Mouse (Mus musculus) spleen, embryonic (tissue): ENCODE data around the gene Rnft1.
"Not testable (repeated sequence)": the region's sequence is repeated elsewhere in the genome, so short reads cannot be mapped to it uniquely, and the experiment has no call there.

ENCODE experiments used
- CTCF ChIA-PET: fragments of 350-600 bp; sonication (Branson Sonifier 250); formaldehyde crosslinking; loops from one replicate; lab custom pipeline; 2022; lab: Charles Lee

The Rnft1 gene

GRCm38 (mm10) chr11:86484101-86484868, at the start of gene Rnft1:
Gene Rnft1 (plus strand): TSS chr11:86484657.
- CTCF ChIA-PET, result no interaction called here

- CTCF ChIA-PET, result interaction anchor here (0.7 to 1.1 kb wide), 2 partner anchors 47 to 284 kb away, joined by 3 to 5 read pairs; no protein-coding TSS in a partner anchor
Observed at GRCm38 (mm10) chr11:86436843-86437242, 47.6 kb upstream of the Rnft1 start.

DNA sequence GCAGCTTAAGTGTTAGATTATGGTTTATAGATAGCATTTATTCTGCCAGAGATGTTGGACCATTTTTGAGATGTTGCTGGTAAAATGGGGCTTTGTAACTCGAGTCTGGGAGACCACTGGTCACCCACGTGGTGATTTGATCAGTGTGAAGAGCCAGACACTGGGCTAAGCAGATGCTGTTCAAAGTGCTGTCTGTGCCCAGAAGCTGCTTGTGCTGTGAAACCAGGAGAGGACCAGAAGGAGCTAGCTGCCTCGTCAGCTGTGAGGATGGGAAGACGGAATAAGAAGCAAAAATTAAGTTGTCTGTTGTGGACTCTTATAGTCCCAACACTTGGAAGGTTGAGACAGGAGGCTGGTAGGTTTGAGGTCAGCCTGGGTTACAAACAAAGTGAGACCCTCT, 46.2 kb upstream of the Rnft1 start:
- CTCF ChIA-PET, result interaction anchor here (0.6 to 1.1 kb wide), 4 partner anchors 24 to 202 kb away, joined by 3 to 20 read pairs (median 3); no protein-coding TSS in a partner anchor

DNA sequence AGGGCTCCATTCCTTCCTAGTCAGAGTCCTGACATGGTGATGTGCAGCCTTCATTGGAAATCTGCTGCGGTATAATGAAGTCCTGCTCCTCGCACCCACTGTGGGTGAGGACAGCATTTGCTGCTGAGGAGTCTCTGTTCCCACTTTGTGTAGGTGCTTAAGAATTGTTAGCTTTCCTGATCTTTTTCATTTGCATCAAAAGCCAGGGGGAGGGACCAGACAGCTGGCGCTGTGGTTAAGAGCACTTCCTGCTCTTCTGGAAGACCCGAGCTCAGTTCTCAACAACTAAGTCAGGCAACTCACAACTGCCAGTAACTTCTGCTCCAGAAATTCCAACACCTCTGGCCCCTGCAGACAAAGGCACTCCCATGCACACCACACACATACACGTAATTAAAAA, 43.7 kb upstream of the Rnft1 start:
- CTCF ChIA-PET, result no interaction called here

DNA sequence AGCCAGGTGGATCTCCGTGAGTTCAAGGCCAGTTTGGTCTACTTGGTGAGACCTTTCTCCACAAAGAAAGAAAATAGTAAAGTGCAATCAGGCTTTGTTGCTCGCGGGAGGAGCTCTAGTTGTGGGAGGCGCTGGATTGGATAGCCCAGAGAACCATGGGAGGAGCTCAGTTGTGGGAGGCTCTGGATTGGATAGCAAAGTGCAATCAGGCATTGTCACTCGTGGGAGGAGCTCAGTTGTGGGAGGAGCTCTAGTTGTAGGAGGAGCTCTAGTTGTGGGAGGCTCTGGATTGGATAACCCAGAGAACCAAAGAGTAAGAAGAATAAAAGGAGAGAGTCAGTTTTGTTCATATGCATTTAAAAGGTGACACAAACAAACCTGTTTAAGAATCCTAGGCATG, 30.5 kb upstream of the Rnft1 start:
- CTCF ChIA-PET, result no interaction called here

GRCm38 (mm10) chr11:86457545-86457944, 26.9 kb upstream of the Rnft1 start:
- CTCF ChIA-PET, result no interaction called here

GRCm38 (mm10) chr11:86458866-86459265, 25.6 kb upstream of the Rnft1 start:
- CTCF ChIA-PET, result no interaction called here

GRCm38 (mm10) chr11:86462579-86462978, 21.9 kb upstream of the Rnft1 start:
- CTCF ChIA-PET, result no interaction called here

DNA sequence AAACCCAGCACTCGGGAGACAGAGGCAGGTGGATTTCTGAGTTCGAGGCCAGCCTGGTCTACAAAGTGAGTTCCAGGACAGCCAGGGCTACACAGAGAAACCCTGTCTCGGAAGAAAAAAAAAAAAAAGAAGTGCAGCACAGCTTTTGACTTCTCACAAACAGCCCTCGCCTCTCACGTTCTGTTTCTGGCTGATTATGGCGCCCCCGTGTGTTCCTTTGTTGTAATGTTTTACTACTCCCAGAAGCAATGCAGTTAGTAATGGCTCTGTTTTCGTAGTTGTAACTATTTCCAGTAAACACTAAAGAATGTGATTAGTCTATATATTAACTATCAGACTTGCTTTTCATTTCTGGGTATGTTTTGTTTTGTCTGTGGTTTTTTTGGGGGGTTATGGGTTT, 20.2 kb upstream of the Rnft1 start:
- CTCF ChIA-PET, result not testable (repeated sequence)

DNA sequence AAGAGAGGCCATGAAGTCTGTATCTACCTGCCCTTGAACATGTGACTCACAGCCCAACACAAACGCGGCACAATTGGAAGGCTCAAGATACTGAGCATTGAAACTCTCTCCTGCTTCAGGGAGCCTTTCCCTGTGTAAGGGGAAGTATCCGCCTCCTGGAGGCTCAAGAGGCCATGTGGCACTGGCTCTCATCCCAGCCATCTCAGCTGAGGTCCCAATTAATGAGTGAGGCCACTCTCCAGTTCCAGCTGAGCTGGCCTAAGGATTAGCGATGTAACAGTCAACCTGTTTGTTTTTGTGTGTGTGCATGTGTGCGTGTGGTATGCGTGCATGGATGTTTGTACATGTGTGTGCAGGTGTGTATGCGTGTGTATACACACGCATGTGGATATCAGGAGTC, 16.1 kb upstream of the Rnft1 start:
- CTCF ChIA-PET, result interaction anchor here (0.5 kb wide), 1 partner anchor 56 kb away, joined by 4 read pairs; no protein-coding TSS in a partner anchor

- CTCF ChIA-PET, result no interaction called here
Observed at GRCm38 (mm10) chr11:86468971-86469370, 15.5 kb upstream of the Rnft1 start.

GRCm38 (mm10) chr11:86471785-86472184, 12.7 kb upstream of the Rnft1 start:
- CTCF ChIA-PET, result interaction anchor here (0.6 kb wide), 2 partner anchors 55 to 993 kb away, joined by 3 to 10 read pairs; no protein-coding TSS in a partner anchor

DNA sequence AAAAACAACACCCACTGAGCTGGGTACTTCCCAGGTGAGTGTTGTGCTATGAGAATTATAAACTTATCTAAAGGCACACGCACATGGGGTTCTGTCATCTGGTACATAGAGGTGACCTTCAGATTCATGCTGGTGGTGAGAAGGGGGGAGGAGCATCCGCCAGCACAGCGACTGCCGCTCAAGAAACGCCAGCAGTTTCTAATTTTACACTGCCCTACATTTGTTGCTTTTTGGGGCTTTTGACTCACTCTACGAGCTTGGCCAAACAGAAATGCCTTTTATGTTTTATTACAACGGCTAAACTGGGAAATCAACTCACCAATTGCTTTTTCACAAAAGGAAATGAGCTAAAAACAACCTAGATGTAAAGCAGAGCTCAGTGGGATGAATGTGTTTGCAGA, 11.7 kb upstream of the Rnft1 start:
- CTCF ChIA-PET, result no interaction called here

- CTCF ChIA-PET, result no interaction called here
Observed at GRCm38 (mm10) chr11:86473576-86473975, 10.9 kb upstream of the Rnft1 start.

- CTCF ChIA-PET, result interaction anchor here (0.6 kb wide), 1 partner anchor 75 kb away, joined by 5 read pairs; no protein-coding TSS in a partner anchor
Observed at GRCm38 (mm10) chr11:86484910-86485510, 553 bp downstream of the Rnft1 start.

GRCm38 (mm10) chr11:86490782-86491181, 6.3 kb downstream of the Rnft1 start:
- CTCF ChIA-PET, result no interaction called here

DNA sequence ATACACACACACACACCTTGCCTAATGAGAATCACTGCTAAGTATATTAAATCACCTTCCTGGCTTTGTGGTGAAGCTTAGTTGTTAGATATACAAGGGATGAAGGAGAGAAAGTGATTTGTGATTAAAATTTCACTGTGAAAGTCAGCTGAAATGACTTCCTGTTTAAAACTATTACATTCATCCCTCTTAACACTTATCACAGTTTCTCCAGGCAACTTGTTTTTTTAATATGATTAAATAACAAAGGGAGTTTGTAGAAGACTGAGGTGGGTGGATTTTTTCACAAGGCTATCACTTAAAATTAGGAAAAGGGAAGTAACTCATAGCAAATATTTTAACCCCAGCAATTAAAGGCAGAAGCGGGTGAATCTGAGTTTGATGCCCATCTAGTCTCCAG, 12.9 kb downstream of the Rnft1 start:
- CTCF ChIA-PET, result no interaction called here

- CTCF ChIA-PET, result no interaction called here
Observed at GRCm38 (mm10) chr11:86497908-86498307, 13.5 kb downstream of the Rnft1 start.

GRCm38 (mm10) chr11:86500795-86501194, 16.3 kb downstream of the Rnft1 start:
- CTCF ChIA-PET, result interaction anchor here (0.7 kb wide), 1 partner anchor 72 kb away, joined by 7 read pairs; no protein-coding TSS in a partner anchor

DNA sequence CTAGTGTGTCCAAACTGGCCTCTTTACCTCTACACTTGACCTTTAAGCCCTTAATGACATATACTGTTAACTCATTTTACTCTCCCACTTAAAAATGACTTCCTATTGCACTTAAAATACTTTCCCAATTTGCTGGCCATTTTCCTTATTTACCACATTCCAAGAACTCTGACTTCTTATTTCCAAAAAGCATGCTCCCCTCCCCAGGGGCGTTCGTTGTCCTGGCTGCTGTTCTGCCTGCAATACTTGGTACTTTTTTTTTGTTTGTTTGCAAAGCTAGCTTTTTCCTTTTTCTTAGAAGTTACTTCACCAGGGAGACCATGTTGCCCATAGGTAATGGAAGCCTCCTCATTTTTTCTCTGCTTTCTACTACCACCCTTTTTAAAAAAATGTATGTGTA, 18.7 kb downstream of the Rnft1 start:
- CTCF ChIA-PET, result no interaction called here

DNA sequence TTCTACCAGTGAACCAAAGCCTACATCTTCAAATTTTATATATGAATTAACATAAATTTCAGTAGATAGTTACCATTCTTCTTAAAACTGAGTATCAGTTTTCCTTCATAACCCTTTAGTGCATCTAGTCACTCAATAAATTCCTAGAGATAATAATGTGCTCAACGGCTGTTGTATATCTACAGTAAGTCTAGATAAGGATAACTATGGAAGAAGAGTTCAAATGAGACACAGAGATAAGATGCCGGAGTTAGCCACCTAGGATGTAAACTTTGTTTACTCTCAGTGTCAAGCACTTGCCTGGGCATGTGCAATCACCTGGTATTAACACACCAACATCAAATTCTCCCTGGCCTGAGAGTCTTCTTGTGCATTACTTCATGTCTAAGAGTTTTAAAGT, 22.9 kb downstream of the Rnft1 start:
- CTCF ChIA-PET, result no interaction called here

- CTCF ChIA-PET, result no interaction called here
Observed at GRCm38 (mm10) chr11:86507991-86508390, 23.5 kb downstream of the Rnft1 start.

GRCm38 (mm10) chr11:86516620-86517019, 32.2 kb downstream of the Rnft1 start:
- CTCF ChIA-PET, result no interaction called here
